Mouse (Mus musculus) spleen, adult 2 months (tissue): ENCODE measurements around the gene Aldh1l1.

Experiments
- CTCF ChIP-seq: fragments of 200-500 bp; IDR thresholded peaks from 2 replicates; pipeline ENCODE4 v1.5.1; 2011; ENCODE audit warnings: mild to moderate bottlenecking, inconsistent platforms; ENCODE audit not compliant: insufficient read depth, insufficient read length, insufficient replicate concordance; ENCODE audit errors: extremely low read depth
- POLR2A ChIP-seq: fragments of 200-500 bp; IDR thresholded peaks from 2 replicates; pipeline ENCODE4 v1.6.1; 2011; ENCODE audit warnings: low read depth, low read length, inconsistent platforms

- no peak for TF ChIP-seq POLR2A
- TF ChIP-seq CTCF, result no peak
These were observed 23.4 kb upstream of the Aldh1l1 start for GRCm38 (mm10) chr6:90462841-90463227.
